Mouse (Mus musculus) C2C12 (cell line): Measurements from ENCODE around the gene Ctsw.

Experiments used
- CEBPB ChIP-seq: IDR thresholded peaks from one replicate; pipeline ENCODE4 v1.6.1; 2011; ENCODE audit warnings: low read depth, mild to moderate bottlenecking, control low read depth, moderate library complexity
- CTCF ChIP-seq: IDR thresholded peaks from one replicate; pipeline ENCODE4 v1.5.1; 2011; ENCODE audit not compliant: control insufficient read depth, insufficient read depth, insufficient read length
- MAX ChIP-seq: IDR thresholded peaks from one replicate; pipeline ENCODE4 v1.6.1; 2011; ENCODE audit warnings: mild to moderate bottlenecking, control low read depth
- MYOD1 ChIP-seq: IDR thresholded peaks from one replicate; pipeline ENCODE4 v1.6.1; 2011; ENCODE audit warnings: low read depth; ENCODE audit not compliant: control insufficient read depth, insufficient read length
- MYOG ChIP-seq: IDR thresholded peaks from one replicate; pipeline ENCODE4 v1.6.1; 2011; ENCODE audit not compliant: control insufficient read depth, insufficient read length; ENCODE audit errors: extremely low read depth
- USF1 ChIP-seq: IDR thresholded peaks from one replicate; pipeline ENCODE4 v1.6.1; 2011; ENCODE audit warnings: low read depth, mild to moderate bottlenecking, control low read depth, moderate library complexity

GRCm38 (mm10) chr19:5423561-5423960, 44.7 kb downstream of the Ctsw start:
- TF ChIP-seq CTCF (no peak), MYOD1 (no peak), MAX (no peak), CEBPB (no peak), MYOG (no peak), USF1 (no peak)
